Mouse (Mus musculus) heart, embryonic 10.5 days (tissue): Measurements from ENCODE around the gene Msantd2. TPM values are rescaled to one million over a fixed set of nuclear protein-coding genes. Genes with fewer than 3 reads are reported as not detected.

Source experiments
- DNase-seq: peaks from one replicate; pipeline ENCODE4 v3.0.0-alpha.2; 2017; ENCODE audit warnings: low spot score
- H3K27ac ChIP-seq: fragments of 300-500 bp; sonication (generic); 2 replicates; pipeline ENCODE4 v1.5.1; 2016; ENCODE audit warnings: mild to moderate bottlenecking
- H3K27me3 ChIP-seq: fragments of 300-500 bp; sonication (generic); 2 replicates; pipeline ENCODE4 v1.6.1; 2016; ENCODE audit warnings: mild to moderate bottlenecking; ENCODE audit not compliant: poor library complexity, insufficient read depth, severe bottlenecking
- H3K36me3 ChIP-seq: fragments of 300-500 bp; sonication (generic); 2 replicates; pipeline ENCODE4 v1.6.1; 2016; ENCODE audit warnings: mild to moderate bottlenecking, moderate library complexity
- H3K4me1 ChIP-seq: fragments of 300-500 bp; sonication (generic); 2 replicates; pipeline ENCODE4 v1.6.1; 2016; ENCODE audit warnings: mild to moderate bottlenecking
- H3K4me3 ChIP-seq: fragments of 300-500 bp; sonication (generic); 2 replicates; pipeline ENCODE4 v1.5.1; 2016; ENCODE audit warnings: mild to moderate bottlenecking, moderate library complexity
- H3K9me3 ChIP-seq: fragments of 300-500 bp; sonication (generic); 2 replicates; pipeline ENCODE4 v1.6.1; 2016; ENCODE audit warnings: mild to moderate bottlenecking, moderate library complexity
- WGBS: fragments of 180-500 bp; shearing (Covaris S2); methylation state at CpG from one replicate; pipeline ENCODE4 v1.1.7; 2016; 5-methylcytosine and 5-hydroxymethylcytosine counted together
- polyA plus RNA-seq: library from polyadenylated mRNA; unstranded; fragments of >200 nt; fragmentation: Nextera tagmentation; extraction: Ambion mirVana; gene quantifications from 2 replicates; pipeline ENCODE4 v1.2.1, GENCODE M21; 2016

The Msantd2 gene
- polyA plus RNA-seq, result 17.9 and 23.8 TPM in 2 replicates

GRCm38 (mm10) chr9:37488611-37489396 lies at the start of gene Msantd2:
Gene Msantd2 (plus strand): TSS chr9:37489319.
- Histone ChIP-seq H3K9me3 (no peaks in the 10 kb centered on the region), H3K4me1 (peaks cover 19% of the 10 kb centered on the region), H3K27me3 (no peaks in the 10 kb centered on the region), H3K27ac (peak within 1 kb of the TSS; percentile 99), H3K36me3 (peaks cover 9% of the 10 kb centered on the region), H3K4me3 (peak within 1 kb of the TSS; percentile 99)
- DNase-seq, result peak; percentile 95
- WGBS, result under 1% methylated on average over 43 of the region's 44 CpGs

- no peak for DNase-seq
- H3K36me3 ChIP-seq, result no peaks in the 10 kb centered on the region
- H3K4me1 ChIP-seq, result peaks cover 9% of the 10 kb centered on the region; the same call in 1 of the 2 replicates
- 2% methylated on average over 5 of the region's 5 CpGs for WGBS
- H3K27ac ChIP-seq, result no peak overlapping the region
- H3K4me3 ChIP-seq, result no peak overlapping the region
- H3K27me3 ChIP-seq, result peaks cover 76% of the 10 kb centered on the region
- H3K9me3 ChIP-seq, result no peaks in the 10 kb centered on the region
Observed at GRCm38 (mm10) chr9:37452401-37452800, 36.7 kb upstream of the Msantd2 start.

DNA sequence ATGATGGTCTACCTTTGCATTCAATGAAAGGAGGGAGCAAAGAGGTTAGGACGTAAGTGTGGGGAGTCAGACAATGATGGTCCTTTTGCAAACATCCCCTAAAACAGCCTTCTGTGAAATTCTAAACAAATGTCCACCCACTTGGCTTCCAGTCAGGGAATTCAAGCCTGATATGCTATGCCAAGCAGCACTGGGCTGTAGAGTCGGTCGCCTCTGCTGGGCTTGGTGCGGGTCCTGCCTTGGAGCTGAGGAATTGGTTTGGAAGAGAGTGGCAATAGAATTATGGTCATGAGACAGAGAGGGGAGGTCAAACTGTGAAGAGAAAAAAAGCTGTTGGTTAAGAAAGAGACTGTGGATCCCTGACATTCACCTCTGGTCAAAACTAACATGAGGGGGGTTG lies 35.8 kb upstream of the Msantd2 start:
- no peak overlapping the region for H3K4me3 ChIP-seq
- peaks cover 85% of the 10 kb centered on the region for H3K27me3 ChIP-seq
- H3K36me3 ChIP-seq, result no peaks in the 10 kb centered on the region
- peaks cover 9% of the 10 kb centered on the region; the same call in 1 of the 2 replicates for H3K4me1 ChIP-seq
- H3K9me3 ChIP-seq, result no peaks in the 10 kb centered on the region
- H3K27ac ChIP-seq, result no peak overlapping the region
- DNase-seq, result no peak
- WGBS, result 46% methylated on average over 4 of the region's 4 CpGs

GRCm38 (mm10) chr9:37454011-37454492 lies 35.1 kb upstream of the Msantd2 start:
- Histone ChIP-seq H3K27me3 (peaks cover 92% of the 10 kb centered on the region), H3K4me1 (peaks cover 9% of the 10 kb centered on the region; the same call in 1 of the 2 replicates), H3K4me3 (no peak overlapping the region), H3K36me3 (no peaks in the 10 kb centered on the region), H3K27ac (no peak overlapping the region), H3K9me3 (no peaks in the 10 kb centered on the region)
- 11% methylated on average over 6 of the region's 6 CpGs for WGBS
- DNase-seq, result no peak

DNA sequence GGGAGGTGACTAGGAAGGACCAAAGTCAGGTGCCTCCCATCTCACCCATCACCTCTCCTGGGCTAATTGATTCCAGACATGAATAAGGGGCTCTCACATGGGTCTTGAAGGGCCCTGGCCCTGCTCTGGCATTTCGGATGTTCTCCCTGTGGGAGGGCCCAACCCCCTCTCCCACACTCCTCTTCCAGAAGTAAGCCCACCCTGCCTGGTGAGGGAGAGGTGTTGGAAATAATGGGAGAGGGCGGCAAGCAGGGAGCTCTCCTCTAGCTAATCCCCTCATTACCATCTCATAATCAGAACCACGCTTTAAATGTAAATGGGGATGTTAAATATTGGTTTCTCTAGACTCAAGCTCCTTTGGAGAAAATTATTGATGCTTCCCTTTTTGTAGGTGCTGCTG lies 34.1 kb upstream of the Msantd2 start:
- Histone ChIP-seq H3K27me3 (peaks cover 100% of the 10 kb centered on the region), H3K4me1 (peaks cover 13% of the 10 kb centered on the region), H3K36me3 (no peaks in the 10 kb centered on the region), H3K27ac (no peak overlapping the region), H3K9me3 (no peaks in the 10 kb centered on the region), H3K4me3 (no peak overlapping the region)
- DNase-seq, result no peak
- 12% methylated on average over 3 of the region's 3 CpGs for WGBS

DNA sequence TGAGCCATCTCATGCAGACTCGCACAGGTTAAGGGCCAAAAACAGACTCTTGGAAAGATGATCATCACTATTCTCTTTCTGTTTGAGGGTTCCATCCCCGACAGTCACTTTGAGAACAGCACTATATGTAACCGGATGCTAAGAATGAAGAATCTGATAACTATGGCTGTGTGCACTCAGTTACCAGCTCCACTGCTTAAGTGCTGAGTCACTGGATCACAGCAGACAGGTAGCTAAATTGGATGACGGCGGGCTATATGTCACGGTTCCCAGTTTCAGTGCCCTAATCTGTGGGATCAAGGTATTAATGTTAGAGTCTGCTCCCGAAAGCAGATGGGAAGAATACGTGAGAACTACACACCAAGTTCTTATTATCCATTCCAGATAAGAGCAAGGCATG lies 33.3 kb upstream of the Msantd2 start:
- WGBS, result 2% methylated on average over 8 of the region's 8 CpGs
- Histone ChIP-seq H3K9me3 (no peaks in the 10 kb centered on the region), H3K4me3 (no peak overlapping the region), H3K36me3 (no peaks in the 10 kb centered on the region), H3K4me1 (peaks cover 21% of the 10 kb centered on the region), H3K27ac (no peak overlapping the region), H3K27me3 (peaks cover 100% of the 10 kb centered on the region)
- no peak for DNase-seq

DNA sequence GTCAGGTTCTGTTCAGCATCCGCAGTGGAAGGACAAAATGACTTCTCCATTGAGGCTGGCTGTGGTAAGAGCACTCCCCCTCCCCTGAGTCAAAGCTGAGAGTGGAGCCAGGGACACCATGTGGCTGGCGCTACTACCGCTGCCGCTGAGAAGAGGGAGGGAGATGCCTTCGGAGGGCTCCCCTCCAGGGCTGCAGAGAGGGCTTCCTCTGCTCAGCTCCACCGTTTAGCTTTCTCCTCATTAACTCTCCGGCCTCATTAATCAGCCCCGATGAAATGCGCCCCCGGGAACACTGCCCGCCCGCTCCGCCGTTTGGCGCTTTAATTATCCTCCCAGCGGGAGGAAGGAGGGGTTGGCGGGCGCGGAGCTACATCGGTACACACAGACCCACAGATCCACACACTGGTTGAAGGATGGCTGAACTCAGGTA lies 32.6 kb upstream of the Msantd2 start:
- Histone ChIP-seq H3K27ac (no peak overlapping the region), H3K36me3 (no peaks in the 10 kb centered on the region), H3K4me3 (peak overlapping the region; percentile 56), H3K9me3 (no peaks in the 10 kb centered on the region), H3K27me3 (peaks cover 100% of the 10 kb centered on the region), H3K4me1 (peaks cover 21% of the 10 kb centered on the region)
- WGBS, result under 1% methylated on average over 20 of the region's 20 CpGs
- DNase-seq, result no peak

DNA sequence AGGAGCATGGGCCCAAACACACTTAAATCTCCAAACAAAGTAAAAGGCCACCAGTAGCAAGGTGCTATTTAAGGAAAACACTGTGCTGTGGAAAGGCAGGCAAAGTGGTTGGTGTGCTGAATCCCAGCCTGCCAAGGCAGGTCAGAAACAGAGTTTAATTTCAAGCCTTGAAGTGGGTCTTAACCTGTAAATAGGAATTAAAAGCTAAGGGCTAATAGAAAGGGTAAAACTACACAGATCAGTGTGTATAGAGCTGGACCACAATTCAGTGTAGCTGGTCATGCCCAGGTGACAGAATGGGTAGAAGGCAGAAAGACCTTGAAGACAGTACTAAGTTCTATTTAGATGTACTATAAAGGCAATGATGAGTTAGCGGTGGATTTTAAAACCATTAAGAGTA lies 32.0 kb upstream of the Msantd2 start:
- Histone ChIP-seq H3K36me3 (no peaks in the 10 kb centered on the region), H3K4me3 (peak overlapping the region; percentile 56), H3K27ac (no peak overlapping the region), H3K9me3 (no peaks in the 10 kb centered on the region), H3K4me1 (peaks cover 21% of the 10 kb centered on the region), H3K27me3 (peaks cover 100% of the 10 kb centered on the region)
- WGBS, result 49% methylated on average over 1 of the region's 1 CpGs
- DNase-seq, result no peak

- Histone ChIP-seq H3K27ac (no peak overlapping the region), H3K9me3 (no peaks in the 10 kb centered on the region), H3K4me3 (peak overlapping the region; percentile 67), H3K36me3 (no peaks in the 10 kb centered on the region), H3K4me1 (peaks cover 21% of the 10 kb centered on the region), H3K27me3 (peaks cover 91% of the 10 kb centered on the region)
- DNase-seq, result no peak
- WGBS, result 1% methylated on average over 9 of the region's 9 CpGs
Observed at GRCm38 (mm10) chr9:37459665-37460042, 29.5 kb upstream of the Msantd2 start.

DNA sequence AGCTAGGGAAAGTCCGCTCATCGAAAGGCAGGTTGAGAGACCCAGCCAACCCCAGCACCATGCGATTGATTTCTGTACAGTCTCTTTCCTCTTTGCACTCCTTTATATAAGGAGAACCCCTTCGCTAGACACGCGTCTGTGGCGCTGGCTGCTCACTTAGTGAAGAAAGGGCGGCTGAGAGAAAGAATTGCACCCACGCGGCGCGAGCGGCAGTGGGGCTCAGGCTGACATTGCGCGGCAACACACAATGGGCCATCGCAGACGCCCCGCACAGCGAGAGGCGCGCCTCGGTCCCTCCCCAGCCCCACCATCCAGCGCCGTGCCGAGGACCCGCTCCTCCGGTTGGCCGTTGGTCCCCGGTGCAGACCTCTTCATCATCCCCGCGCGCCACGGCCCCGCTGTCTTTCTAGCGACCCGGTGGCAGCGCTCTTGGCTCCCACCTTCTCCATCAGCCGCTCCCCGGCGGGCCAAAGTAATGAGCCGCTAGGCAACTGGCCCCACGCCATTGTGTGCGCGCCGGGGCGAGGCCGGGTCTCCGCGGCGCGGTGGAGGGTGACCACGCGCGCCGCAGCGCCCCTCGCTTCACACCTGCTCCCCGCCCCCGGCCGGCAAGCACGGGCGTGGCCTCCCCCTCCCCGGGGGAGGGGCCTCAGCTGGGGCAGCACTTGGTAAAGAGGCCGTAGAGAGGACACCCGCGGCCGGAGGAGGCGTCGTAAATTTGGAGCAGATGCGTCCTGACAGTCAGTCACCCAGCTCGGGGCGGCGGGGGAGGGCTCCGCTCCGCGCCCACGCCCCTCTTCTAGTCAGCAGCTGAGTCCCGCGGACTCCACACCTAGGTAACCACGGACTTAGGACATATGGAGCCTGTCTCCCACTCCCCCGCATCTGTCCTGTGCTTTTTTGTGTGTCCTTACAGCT lies 28.8 kb upstream of the Msantd2 start:
- 0% methylated on average over 81 of the region's 81 CpGs for WGBS
- no peak for DNase-seq
- H3K36me3 ChIP-seq, result no peaks in the 10 kb centered on the region
- peak overlapping the region; percentile 67 for H3K4me3 ChIP-seq
- H3K27ac ChIP-seq, result no peak overlapping the region
- no peaks in the 10 kb centered on the region for H3K9me3 ChIP-seq
- peaks cover 85% of the 10 kb centered on the region for H3K27me3 ChIP-seq
- peaks cover 21% of the 10 kb centered on the region for H3K4me1 ChIP-seq

DNA sequence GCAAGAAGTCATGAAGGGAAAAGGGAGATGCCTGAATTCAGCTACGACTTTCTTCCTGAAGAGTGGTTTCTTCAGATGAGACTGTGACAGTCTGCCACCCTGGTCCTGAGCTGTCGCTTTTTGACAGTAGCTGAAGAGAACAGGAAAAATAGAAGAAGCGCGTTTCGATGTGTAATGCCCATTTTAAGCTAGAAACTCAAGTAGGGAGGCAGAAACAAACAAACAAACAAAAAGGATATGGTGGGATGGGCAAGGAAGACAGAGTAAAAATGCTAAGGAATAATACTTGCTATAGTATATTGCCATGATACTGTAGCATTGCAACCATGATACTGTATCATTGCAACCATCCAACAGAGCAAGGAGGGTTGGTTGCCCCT lies 28.2 kb upstream of the Msantd2 start:
- Histone ChIP-seq H3K4me3 (peak overlapping the region; percentile 67), H3K4me1 (peaks cover 19% of the 10 kb centered on the region), H3K27me3 (peaks cover 78% of the 10 kb centered on the region), H3K27ac (no peak overlapping the region), H3K36me3 (no peaks in the 10 kb centered on the region), H3K9me3 (no peaks in the 10 kb centered on the region)
- DNase-seq, result no peak
- 10% methylated on average over 5 of the region's 5 CpGs for WGBS

GRCm38 (mm10) chr9:37461571-37461970 lies 27.5 kb upstream of the Msantd2 start:
- Histone ChIP-seq H3K36me3 (no peaks in the 10 kb centered on the region), H3K4me3 (no peak overlapping the region), H3K27ac (no peak overlapping the region), H3K4me1 (peaks cover 13% of the 10 kb centered on the region), H3K9me3 (no peaks in the 10 kb centered on the region), H3K27me3 (peaks cover 72% of the 10 kb centered on the region)
- DNase-seq, result no peak
- 15% methylated on average over 3 of the region's 3 CpGs for WGBS

GRCm38 (mm10) chr9:37462764-37463163 lies 26.4 kb upstream of the Msantd2 start:
- H3K4me1 ChIP-seq, result peaks cover 12% of the 10 kb centered on the region
- no peak for DNase-seq
- H3K36me3 ChIP-seq, result no peaks in the 10 kb centered on the region
- no peaks in the 10 kb centered on the region for H3K9me3 ChIP-seq
- WGBS, result 14% methylated on average over 7 of the region's 7 CpGs
- H3K27me3 ChIP-seq, result peaks cover 60% of the 10 kb centered on the region
- no peak overlapping the region for H3K27ac ChIP-seq
- H3K4me3 ChIP-seq, result no peak overlapping the region
